Mouse (Mus musculus) ES-Bruce4 (cell line): ENCODE results near the gene Hivep3. TPM values are rescaled to one million over a fixed set of nuclear protein-coding genes. Genes with fewer than 3 reads are reported as not detected.

Experiments
- H3K27ac ChIP-seq: 2 replicates; pipeline ENCODE4 v1.5.1; 2012; ENCODE audit warnings: low read length, inconsistent platforms; ENCODE audit not compliant: insufficient read depth
- H3K27me3 ChIP-seq: 2 replicates; pipeline ENCODE4 v1.6.1; 2012; ENCODE audit warnings: mild to moderate bottlenecking, low read length, inconsistent platforms; ENCODE audit not compliant: control insufficient read depth, poor library complexity, insufficient read depth, severe bottlenecking
- H3K36me3 ChIP-seq: 2 replicates; pipeline ENCODE4 v1.6.1; 2012; ENCODE audit warnings: inconsistent platforms, mild to moderate bottlenecking, low read length, moderate library complexity; ENCODE audit not compliant: control insufficient read depth, poor library complexity, insufficient read depth, severe bottlenecking
- H3K4me1 ChIP-seq: one replicate; pipeline ENCODE4 v1.8.1; 2011; ENCODE audit warnings: low read length; ENCODE audit not compliant: control insufficient read depth, insufficient read depth
- H3K4me3 ChIP-seq: 2 replicates; pipeline ENCODE4 v1.5.1; 2011; ENCODE audit warnings: low read depth, mild to moderate bottlenecking, low read length
- H3K9ac ChIP-seq: 2 replicates; pipeline ENCODE4 v1.6.1; 2012; ENCODE audit warnings: low read depth, mild to moderate bottlenecking, inconsistent platforms; ENCODE audit not compliant: poor library complexity, severe bottlenecking
- H3K9me3 ChIP-seq: replicated peaks from 2 replicates; pipeline ENCODE4 v1.6.1; 2012; ENCODE audit warnings: mild to moderate bottlenecking, low read length, inconsistent platforms; ENCODE audit not compliant: control insufficient read depth, poor library complexity, insufficient read depth, severe bottlenecking
- CTCF ChIP-seq: IDR thresholded peaks from one replicate; pipeline ENCODE4 v1.8.1; 2011; ENCODE audit warnings: low read depth, low read length
- EP300 ChIP-seq: IDR thresholded peaks from 2 replicates; pipeline ENCODE4 v1.6.1; 2011; ENCODE audit warnings: low read depth, low read length; ENCODE audit not compliant: insufficient read depth
- POLR2A ChIP-seq: IDR thresholded peaks from one replicate; pipeline ENCODE4 v1.8.1; 2011; ENCODE audit warnings: low read length; ENCODE audit not compliant: insufficient read depth
- polyA plus RNA-seq: library from polyadenylated mRNA; stranded (reverse); fragments of >200 nt; gene quantifications from 2 replicates; pipeline ENCODE4 v1.2.4, GENCODE M21; 2011; ENCODE audit warnings: low read depth; ENCODE audit not compliant: missing spikeins, insufficient read depth, insufficient read length

The Hivep3 gene
- polyA plus RNA-seq, 1 experiment = 0.79 TPM

GRCm38 (mm10) chr4:119875592-119875991 lies 142.0 kb downstream of the Hivep3 start:
- TF ChIP-seq POLR2A = no peak
- TF ChIP-seq EP300 = no peak
- no peak for TF ChIP-seq CTCF
- Histone ChIP-seq H3K4me1 (no peaks in the 10 kb centered on the region), H3K27ac (no peak overlapping the region), H3K36me3 (no peaks in the 10 kb centered on the region), H3K4me3 (no peak overlapping the region), H3K9me3 (no peaks in the 10 kb centered on the region), H3K9ac (no peak overlapping the region), H3K27me3 (no peaks in the 10 kb centered on the region)

GRCm38 (mm10) chr4:119876535-119877160 lies 143.1 kb downstream of the Hivep3 start:
- Histone ChIP-seq H3K9ac (no peak overlapping the region), H3K4me1 (no peaks in the 10 kb centered on the region), H3K4me3 (no peak overlapping the region), H3K27me3 (no peaks in the 10 kb centered on the region), H3K27ac (no peak overlapping the region), H3K36me3 (no peaks in the 10 kb centered on the region), H3K9me3 (no peaks in the 10 kb centered on the region)
- no peak for TF ChIP-seq CTCF
- no peak for TF ChIP-seq EP300
- no peak for TF ChIP-seq POLR2A

GRCm38 (mm10) chr4:119878218-119878617 lies 144.6 kb downstream of the Hivep3 start:
- TF ChIP-seq EP300 (no peak), POLR2A (no peak), CTCF (no peak)

GRCm38 (mm10) chr4:119879671-119880070 lies 146.1 kb downstream of the Hivep3 start:
- Histone ChIP-seq H3K27me3 (no peaks in the 10 kb centered on the region), H3K27ac (no peak overlapping the region), H3K9me3 (no peaks in the 10 kb centered on the region), H3K9ac (no peak overlapping the region), H3K4me1 (no peaks in the 10 kb centered on the region), H3K36me3 (no peaks in the 10 kb centered on the region), H3K4me3 (no peak overlapping the region)
- no peak for TF ChIP-seq POLR2A
- no peak for TF ChIP-seq CTCF
- TF ChIP-seq EP300 = no peak

More at GRCm38 (mm10) chr4:119878218-119878617, 144.6 kb downstream of the Hivep3 start:
- Histone ChIP-seq H3K9ac (no peak overlapping the region), H3K27ac (no peak overlapping the region), H3K4me1 (no peaks in the 10 kb centered on the region), H3K9me3 (no peaks in the 10 kb centered on the region), H3K36me3 (no peaks in the 10 kb centered on the region), H3K4me3 (no peak overlapping the region), H3K27me3 (no peaks in the 10 kb centered on the region)

GRCm38 (mm10) chr4:119880270-119880669 lies 146.7 kb downstream of the Hivep3 start:
- no peaks in the 10 kb centered on the region for H3K36me3 ChIP-seq
- H3K27ac ChIP-seq = no peak overlapping the region
- H3K9ac ChIP-seq = no peak overlapping the region
- no peak overlapping the region for H3K4me3 ChIP-seq
- H3K27me3 ChIP-seq = no peaks in the 10 kb centered on the region
- no peaks in the 10 kb centered on the region for H3K9me3 ChIP-seq
- TF ChIP-seq EP300 = no peak
- TF ChIP-seq POLR2A = no peak
- TF ChIP-seq CTCF = no peak
- no peaks in the 10 kb centered on the region for H3K4me1 ChIP-seq

- no peak overlapping the region for H3K4me3 ChIP-seq
- no peak overlapping the region for H3K9ac ChIP-seq
- H3K36me3 ChIP-seq = no peaks in the 10 kb centered on the region
- no peak overlapping the region for H3K27ac ChIP-seq
- H3K9me3 ChIP-seq = no peaks in the 10 kb centered on the region
- no peak for TF ChIP-seq CTCF
- no peak for TF ChIP-seq POLR2A
- TF ChIP-seq EP300 = no peak
- no peaks in the 10 kb centered on the region for H3K27me3 ChIP-seq
- no peaks in the 10 kb centered on the region for H3K4me1 ChIP-seq
These were observed 147.7 kb downstream of the Hivep3 start for GRCm38 (mm10) chr4:119881292-119881691.
